Mouse (Mus musculus) CD4-positive, CD25-positive, alpha-beta regulatory T cell (primary cell): ENCODE results near the gene Setd3. TPM values are rescaled to one million over a fixed set of nuclear protein-coding genes. Genes with fewer than 3 reads are reported as not detected.

ENCODE experiments used
- polyA plus RNA-seq: library from polyadenylated mRNA; unstranded; fragments of 100-300 nt; shearing (Covaris generic); gene quantifications from one replicate; pipeline ENCODE4 v1.2.1, GENCODE M21; 2017

Setd3 gene
- 85.5 TPM for polyA plus RNA-seq

DNA sequence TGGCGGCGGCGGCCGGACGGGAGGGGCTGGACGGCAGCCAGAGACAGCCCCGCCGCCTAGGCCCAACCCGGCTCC is at the start of gene Setd3:
Setd3 (minus strand) TSS at position 69 of the 75 bp plus-strand sequence.

DNA sequence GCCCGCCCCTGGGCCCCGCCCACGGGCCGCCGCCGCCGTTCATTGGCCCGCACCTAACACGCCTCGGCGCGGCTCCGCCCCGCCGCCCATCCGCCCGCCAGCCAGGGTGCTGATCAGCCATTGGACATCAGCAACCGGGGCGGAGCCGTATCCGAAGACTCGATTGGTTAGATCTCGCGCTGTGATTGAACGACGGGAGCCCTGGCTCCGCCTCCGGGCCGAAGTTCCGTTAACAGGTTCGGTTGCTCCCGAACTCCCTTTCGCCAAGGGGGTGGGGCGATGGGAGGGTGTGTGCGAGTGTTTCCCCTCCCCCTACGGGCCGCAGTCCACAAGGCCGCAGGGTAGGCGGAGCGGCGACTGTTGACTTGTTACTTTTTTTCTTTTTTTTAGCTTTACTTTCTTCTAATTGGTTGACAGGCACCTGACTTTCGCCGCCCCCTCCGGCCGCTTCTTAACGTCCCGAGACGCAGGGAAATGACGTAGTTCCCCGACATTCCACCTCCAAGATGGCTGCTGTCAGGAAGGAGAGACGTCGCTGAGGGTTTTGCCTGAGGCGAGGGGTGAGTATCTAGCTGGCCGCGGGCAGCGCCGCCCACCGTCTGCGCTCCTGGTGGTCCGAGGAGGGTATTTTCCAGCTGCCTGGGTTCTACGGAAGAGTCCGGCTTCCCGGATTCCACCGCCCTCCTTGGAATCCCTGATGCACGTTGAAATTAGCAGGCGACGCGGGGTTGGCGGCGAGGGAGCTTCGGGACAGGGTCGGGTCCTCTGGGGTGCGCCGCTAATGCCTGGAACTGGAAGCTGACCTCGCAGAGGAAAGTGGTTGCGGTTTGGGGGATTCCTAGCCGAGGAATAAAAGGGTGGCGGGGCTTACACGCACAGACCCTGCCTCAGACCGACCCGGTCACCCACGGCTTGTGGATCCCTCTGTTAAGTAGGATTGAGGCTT is 480 bp upstream of the Setd3 start, which contains the start of gene Ccnk:
Ccnk (plus strand) TSS at position 259 of the 946 bp plus-strand sequence.

Other genes starting within 250 kb of the Setd3 start
- gene Bcl11b, start 175.7 kb downstream of the Setd3 start, polyA plus RNA-seq = 346 TPM
- 3.7 TPM for gene Ccnk, start 265 bp upstream of the Setd3 start, polyA plus RNA-seq
- 0.28 TPM for gene Ccdc85c, start 96.1 kb upstream of the Setd3 start, polyA plus RNA-seq
- gene Hhipl1, start 127.0 kb upstream of the Setd3 start, polyA plus RNA-seq = 0.08 TPM
- 0.31 TPM for gene Cyp46a1, start 155.1 kb upstream of the Setd3 start, polyA plus RNA-seq
- gene Eml1, start 191.6 kb upstream of the Setd3 start, polyA plus RNA-seq = 0.36 TPM